Mouse (Mus musculus) cortical plate, adult 2 months (tissue): ENCODE data around the gene Kif21a.

Experiments used
- CTCF ChIP-seq: fragments of 200-500 bp; IDR thresholded peaks from 2 replicates; pipeline ENCODE4 v1.5.1; 2011; ENCODE audit warnings: mild to moderate bottlenecking, control low read depth, low read length; ENCODE audit not compliant: insufficient read depth; ENCODE audit errors: extremely low read depth
- POLR2A ChIP-seq: fragments of 200-500 bp; IDR thresholded peaks from 2 replicates; pipeline ENCODE4 v1.6.1; 2011; ENCODE audit warnings: mild to moderate bottlenecking, low read length, control low read depth; ENCODE audit not compliant: insufficient read depth; ENCODE audit errors: extremely low read depth

DNA sequence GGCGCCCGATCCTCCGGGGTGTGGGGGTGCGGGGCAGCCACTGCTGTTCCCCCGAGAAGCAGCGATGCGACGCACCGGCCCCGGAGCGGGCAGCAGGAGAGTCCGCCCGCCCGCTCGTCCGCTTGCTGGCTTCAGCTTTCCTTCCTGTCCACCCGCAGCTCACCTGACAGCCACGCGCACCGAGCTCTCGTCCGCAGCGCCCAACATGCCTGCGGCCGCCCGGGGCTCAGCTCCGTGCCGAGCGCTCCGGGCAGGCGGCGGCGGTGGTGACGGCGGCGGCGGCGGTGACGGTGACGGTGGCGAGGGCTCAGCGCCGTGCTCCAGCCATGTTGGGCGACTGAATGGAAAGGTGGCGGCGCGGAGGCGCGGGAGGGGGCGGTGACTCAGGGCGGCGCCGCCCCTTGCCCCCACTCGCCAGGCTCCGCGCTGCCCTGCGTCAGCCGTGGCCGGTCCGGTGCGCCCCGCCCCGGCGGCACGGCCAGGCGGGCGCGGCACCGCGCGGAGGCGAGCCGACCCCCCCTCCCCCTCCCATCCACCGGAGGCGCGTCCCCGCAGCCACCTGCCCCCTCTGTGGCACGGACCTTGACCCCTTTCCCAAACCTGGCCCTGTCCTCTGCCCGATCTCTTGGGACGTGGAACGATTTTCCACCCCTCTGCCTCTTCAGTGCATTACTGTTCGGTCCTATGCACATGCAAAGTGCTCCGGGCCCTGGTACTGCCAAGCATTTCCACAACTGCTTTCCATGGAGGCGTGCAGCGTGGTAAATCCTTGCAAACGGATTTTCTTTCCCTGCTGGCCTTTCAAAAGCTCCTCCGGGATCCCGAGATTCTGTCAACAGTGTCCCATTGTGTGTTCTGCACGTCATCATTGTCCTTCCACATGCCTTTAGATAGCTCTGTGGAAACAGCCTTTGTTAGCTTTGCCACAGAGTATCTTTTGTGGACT, at the start of gene Kif21a:
- TF ChIP-seq CTCF (no peak), POLR2A (peak; percentile 43; the same call in 1 of the 2 replicates)
